Mouse (Mus musculus): Measurements from ENCODE around the gene Polr2l.

GRCm38 (mm10) chr7:141482531-141483024 is 7.6 kb upstream of the Polr2l start:
- TF ChIP-seq POLR2A (IDR thresholded peaks at IDR 0.05; ENCODE audit: borderline replicate concordance, insufficient read depth, low read length) (no peak), CTCF (IDR thresholded peaks at IDR 0.05; ENCODE audit: borderline replicate concordance, insufficient read depth, low read depth, low read length) (no peak)

All from cerebellum, adult 2 months (tissue).